21 mouse cellular contexts compared by ENCODE assay signal in genomic region chrX:74045107-74045506, GRCm38 (mm10). TPM values are rescaled to one million over a fixed set of nuclear protein-coding genes. Genes with fewer than 3 reads are reported as not detected.
DNase-seq lines count a peak whose midpoint lies in the region; ATAC-seq and TF ChIP-seq lines count a peak whose summit lies in the region.
"Had no signal": no experiment of that assay in that cellular context is flagged by ENCODE, and none has a peak within 500 bp of the region (broad histone marks: within the 10 kb centered on the region; RNA-seq: fewer than 3 reads in every experiment).

No protein-coding gene starts in this region.

- 73% methylated on average over 1 of the region's 1 CpGs for WGBS in kidney, embryonic 15.5 days
- WGBS in lung, adult 2 months, result 16% methylated on average over 1 of the region's 1 CpGs

- no peak for TF ChIP-seq EP300 in MEL (IDR thresholded peaks at IDR 0.05; ENCODE audit: low read depth in 1 of 2, low read length in 2 of 2)

- H3K4me2 ChIP-seq in kidney, embryonic 15.5 days, result no peak overlapping the region
- H3K4me2 ChIP-seq: embryonic facial prominence, embryonic 15.5 days; heart, embryonic 11.5 days; limb, embryonic 12.5 days; midbrain, embryonic 13.5 days; neural tube, embryonic 13.5 days had no signal

- TF ChIP-seq RAD21 in MEL (IDR thresholded peaks at IDR 0.05; ENCODE audit: low read depth, low read length), result no peak

- no peak for ATAC-seq in kidney, embryonic 15.5 days (replicated peaks; ENCODE audit: low FRiP score)
- ATAC-seq: forebrain, postnatal 0 days; lung, postnatal 0 days; midbrain, embryonic 13.5 days had no signal

- H3K4me1 ChIP-seq in kidney, embryonic 15.5 days, result no peaks in the 10 kb centered on the region
- peaks cover 13 to 14% of the 10 kb centered on the region in 2 experiments for H3K4me1 ChIP-seq in MEL (ENCODE audit: control insufficient read depth in 1 of 2, insufficient read depth in 2 of 2, low read length in 2 of 2)
- peaks cover 3% of the 10 kb centered on the region; the same call in 1 of the 2 replicates for H3K4me1 ChIP-seq in lung, adult 2 months (ENCODE audit: control insufficient read depth, insufficient read depth, low read length)
- H3K4me1 ChIP-seq: embryonic facial prominence, embryonic 15.5 days; limb, embryonic 12.5 days; midbrain, embryonic 13.5 days; neural tube, embryonic 13.5 days had no signal

- no peak for TF ChIP-seq CTCF in MEL (IDR thresholded peaks at IDR 0.05 in 2 of 3, conservative IDR thresholded peaks at IDR 0.05 in 1 of 3; ENCODE audit: control insufficient read depth in 1 of 3, insufficient read depth in 1 of 3, low read depth in 2 of 3, low read length in 3 of 3, poor library complexity in 1 of 3, severe bottlenecking in 1 of 3)
- TF ChIP-seq CTCF in lung, adult 2 months (IDR thresholded peaks at IDR 0.05; ENCODE audit: insufficient read depth, low read length), result no peak

- no peaks in the 10 kb centered on the region for H3K36me3 ChIP-seq in kidney, embryonic 15.5 days
- H3K36me3 ChIP-seq in MEL (ENCODE audit: control insufficient read depth in 1 of 2, insufficient read depth in 2 of 2, low read length in 2 of 2), result peaks cover 0 to 17% of the 10 kb centered on the region in 2 experiments; a peak in 2 of 4 replicates
- H3K36me3 ChIP-seq: embryonic facial prominence, embryonic 15.5 days; limb, embryonic 12.5 days; midbrain, embryonic 13.5 days; neural tube, embryonic 13.5 days had no signal

- peaks cover 9% of the 10 kb centered on the region for H3K27me3 ChIP-seq in kidney, embryonic 15.5 days
- no peaks in the 10 kb centered on the region for H3K27me3 ChIP-seq in MEL (ENCODE audit: control insufficient read depth in 1 of 2, insufficient read depth in 2 of 2, low read length in 2 of 2)
- H3K27me3 ChIP-seq: embryonic facial prominence, embryonic 15.5 days; limb, embryonic 12.5 days; midbrain, embryonic 13.5 days; neural tube, embryonic 13.5 days had no signal

- no peak overlapping the region for H3K4me3 ChIP-seq in kidney, embryonic 15.5 days (replicated peaks)
- H3K4me3 ChIP-seq in MEL (ENCODE audit: control insufficient read depth in 1 of 2, insufficient read depth in 1 of 2, low read depth in 2 of 2, low read length in 2 of 2), result no peak overlapping the region
- H3K4me3 ChIP-seq in lung, adult 2 months (replicated peaks; ENCODE audit: extremely low read depth, low read depth, low read length), result no peak overlapping the region
- H3K4me3 ChIP-seq: embryonic facial prominence, embryonic 15.5 days; limb, embryonic 12.5 days; midbrain, embryonic 13.5 days; neural tube, embryonic 13.5 days had no signal

- H3K9ac ChIP-seq in kidney, embryonic 15.5 days, result no peak overlapping the region
- H3K9ac ChIP-seq in MEL (ENCODE audit: control insufficient read depth, low read depth, low read length, poor library complexity, severe bottlenecking), result no peak overlapping the region
- H3K9ac ChIP-seq: embryonic facial prominence, embryonic 15.5 days; forebrain, postnatal 0 days; limb, embryonic 12.5 days; liver, embryonic 14.5 days; midbrain, embryonic 13.5 days; neural tube, embryonic 13.5 days had no signal

- TF ChIP-seq POLR2A in MEL (IDR thresholded peaks at IDR 0.05; ENCODE audit: control insufficient read depth in 1 of 2, insufficient read depth in 1 of 2, low read depth in 1 of 2, low read length in 2 of 2, poor library complexity in 1 of 2), result no peak
- TF ChIP-seq POLR2A in lung, adult 2 months (IDR thresholded peaks at IDR 0.05; ENCODE audit: borderline replicate concordance, extremely low read depth, low read depth, low read length), result no peak

- peak; percentile 28 to 41 for DNase-seq in cerebellum, adult 18-20 months
- DNase-seq in cerebellum, adult 8-10 months, result no peak
- peak; percentile 15 to 48 for DNase-seq in kidney, postnatal 36 days
- DNase-seq in MEL (ENCODE audit: low read depth, low spot score), result peak; percentile 38
- DNase-seq in brain, adult 2 months (ENCODE audit: low read depth, low spot score), result peak; percentile 16
- no peak for DNase-seq in lung, adult 2 months
- DNase-seq: cerebellum, adult 9-10 months; forebrain, postnatal 0 days; heart, postnatal 10 days; kidney, adult 18-20 months; right cerebral cortex, postnatal 25 days; thymus, adult 2 months had no signal

- no peaks in the 10 kb centered on the region for H3K79me2 ChIP-seq in MEL (ENCODE audit: control insufficient read depth, insufficient read depth, low read length, poor library complexity)

- H3K27ac ChIP-seq in kidney, embryonic 15.5 days, result no peak overlapping the region
- H3K27ac ChIP-seq in MEL (ENCODE audit: control insufficient read depth, low read depth, low read length), result no peak overlapping the region
- H3K27ac ChIP-seq: embryonic facial prominence, embryonic 15.5 days; limb, embryonic 12.5 days; liver, embryonic 14.5 days; midbrain, embryonic 13.5 days; neural tube, embryonic 13.5 days had no signal

- H3K9me3 ChIP-seq in kidney, embryonic 15.5 days (replicated peaks), result no peaks in the 10 kb centered on the region
- no peaks in the 10 kb centered on the region for H3K9me3 ChIP-seq in MEL (replicated peaks; ENCODE audit: insufficient read depth, low read length)
- H3K9me3 ChIP-seq: embryonic facial prominence, embryonic 15.5 days; G1E; limb, embryonic 12.5 days; midbrain, embryonic 13.5 days; neural tube, embryonic 13.5 days had no signal

TF ChIP-seq in MEL, 35 proteins besides CTCF, POLR2A, EP300 and RAD21:
- TF ChIP-seq GATA1 (IDR thresholded peaks at IDR 0.05; ENCODE audit: low read depth, low read length) (0 out of 2 replicates have a peak, but pooled peaks have one; percentile 25), ZNF384 (IDR thresholded peaks at IDR 0.05; ENCODE audit: low read depth, low read length) (peak; percentile 72), CHD2 (IDR thresholded peaks at IDR 0.05; ENCODE audit: low read length) (no peak)
TF ChIP-seq in MEL: peak in this region for 2.

RNA-seq across cellular contexts. Expression of gene Irak1, which starts 21.4 kb away (rescaled TPM):
- 71.5 and 77.8 TPM in 2 replicates for polyA plus RNA-seq in kidney, embryonic 15.5 days (2015; fragmentation: Nextera tagmentation; extraction: Ambion mirVana)
- 30.1 and 33.7 TPM in 2 replicates for total RNA-seq in MEL (2012; rRNA removed)
- polyA plus RNA-seq in MEL (2012; ENCODE audit: insufficient read depth in 1 of 2, insufficient read length in 2 of 2, low read depth in 1 of 2, low replicate concordance in 2 of 2, missing spikeins in 1 of 2), result 100 to 1,000 TPM in 1 of 2 experiments, not detected in 1; 106 TPM
- polyA plus RNA-seq in lung, adult 2 months (2012; rRNA removed), result 152 and 177 TPM in 2 replicates

Comparison
In these comparisons a context has a peak if more than half of its experiments do, and no peak if none do; other contexts are left out.
1. DNase-seq: peak in cerebellum, adult 18-20 months (2 of 2), kidney, postnatal 36 days (2 of 2), MEL (single experiment) and brain, adult 2 months (single experiment); none in cerebellum, adult 8-10 months (single experiment) and lung, adult 2 months (single experiment).